Mouse (Mus musculus) ES-CJ7 (cell line): ENCODE data around the gene Steap3.

ENCODE experiments used
- DNase-seq: peaks from one replicate; pipeline ENCODE4 v3.0.0; 2011; ENCODE audit warnings: low read depth, low spot score

The Steap3 gene

DNA sequence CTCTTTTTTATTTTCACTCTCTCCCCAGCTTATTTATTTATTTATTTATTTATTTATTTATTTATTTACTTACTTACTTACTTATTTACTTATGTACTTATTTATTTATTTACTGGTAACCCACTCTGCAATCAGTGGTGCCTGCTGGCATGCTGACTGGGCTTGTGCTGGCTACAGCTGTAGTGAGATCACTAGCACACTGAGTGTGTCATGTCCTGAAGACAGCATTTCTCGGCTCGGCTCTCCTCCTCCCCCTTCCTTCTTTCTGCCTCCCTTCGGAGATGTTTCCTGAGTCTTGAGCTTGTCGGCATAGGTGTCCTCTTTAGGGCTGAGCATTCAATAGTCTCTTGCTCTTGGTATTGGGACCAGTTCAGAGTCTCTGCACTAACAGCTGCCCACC, 73.6 kb downstream of the Steap3 start:
- no peak for DNase-seq

DNA sequence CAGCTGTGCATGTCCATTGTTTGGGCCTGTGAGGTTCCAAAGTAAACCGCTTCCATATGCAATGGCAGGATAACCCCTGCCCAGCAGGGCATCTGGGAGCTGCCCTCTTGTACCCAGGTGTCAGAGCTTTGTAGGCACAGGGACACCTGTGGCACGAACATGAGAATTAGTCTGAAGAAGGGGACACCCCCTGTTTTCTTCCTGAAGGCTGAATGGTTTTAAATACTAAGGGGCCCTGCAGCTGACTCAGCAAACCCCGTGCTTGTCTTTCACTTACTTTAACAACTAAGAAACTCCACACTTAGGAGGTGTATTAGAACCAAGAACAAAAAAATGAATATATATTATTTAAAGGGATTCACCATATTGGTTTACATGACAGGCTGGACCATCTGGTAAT, 74.4 kb downstream of the Steap3 start:
- no peak for DNase-seq

GRCm38 (mm10) chr1:120197189-120197588, 75.3 kb downstream of the Steap3 start:
- peak; percentile 85 for DNase-seq

DNA sequence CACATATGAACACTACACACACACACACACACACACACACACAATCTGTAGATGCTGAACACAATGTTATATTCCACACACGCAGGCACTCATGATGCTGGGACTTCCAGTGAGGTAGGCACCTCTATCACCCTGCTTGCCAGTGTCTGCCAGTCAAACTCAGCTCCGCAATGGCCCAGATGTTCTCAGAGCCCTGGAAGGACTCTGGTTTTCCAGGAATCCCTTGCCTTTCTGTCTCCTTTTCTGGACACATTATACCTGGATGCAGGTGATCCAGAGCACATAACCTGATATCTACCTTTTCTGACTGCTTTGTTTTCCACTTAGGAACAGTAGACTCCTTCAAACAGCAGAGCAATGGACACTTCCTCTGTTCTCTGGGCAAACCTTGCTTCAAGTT, 75.8 kb downstream of the Steap3 start:
- DNase-seq: no peak

DNA sequence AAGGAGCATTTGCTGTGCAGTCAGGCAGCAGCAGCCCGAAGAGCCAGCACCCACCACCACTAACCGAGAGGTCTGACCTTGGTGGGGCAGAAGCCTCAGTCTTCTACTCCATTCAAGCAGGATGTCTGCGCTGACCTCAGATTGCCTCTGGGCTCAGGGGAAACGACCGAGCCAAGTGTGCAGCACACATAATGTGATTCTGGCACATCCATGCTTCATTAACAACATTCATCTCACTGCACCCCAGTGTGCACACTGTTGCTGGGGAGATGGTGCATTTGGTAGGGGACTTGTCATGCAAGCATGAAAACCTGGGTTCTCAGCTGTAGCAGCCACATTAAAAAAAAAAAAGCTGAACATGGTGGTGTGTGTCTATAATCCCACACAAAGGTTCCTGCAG, 76.6 kb downstream of the Steap3 start:
- no peak for DNase-seq

DNA sequence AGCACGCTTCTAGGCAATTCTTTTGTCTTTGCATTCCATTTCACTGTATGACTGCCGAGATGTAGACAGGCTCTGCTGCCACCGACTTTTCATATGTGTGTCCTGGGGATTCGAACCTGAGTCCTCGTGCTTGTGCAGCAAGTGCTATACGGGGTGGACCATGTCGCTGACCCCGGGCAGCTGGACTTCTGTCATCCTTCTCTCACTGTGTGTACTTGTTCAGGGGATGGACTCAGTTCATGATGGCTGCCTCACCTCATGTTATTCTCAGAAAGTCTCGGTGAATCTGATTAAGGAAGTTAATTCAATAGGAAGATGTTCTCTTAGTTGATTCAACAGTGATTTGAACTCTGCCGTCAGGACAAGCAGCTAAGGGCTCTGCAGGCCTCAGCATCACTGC, 78.9 kb downstream of the Steap3 start:
- DNase-seq: no peak

DNA sequence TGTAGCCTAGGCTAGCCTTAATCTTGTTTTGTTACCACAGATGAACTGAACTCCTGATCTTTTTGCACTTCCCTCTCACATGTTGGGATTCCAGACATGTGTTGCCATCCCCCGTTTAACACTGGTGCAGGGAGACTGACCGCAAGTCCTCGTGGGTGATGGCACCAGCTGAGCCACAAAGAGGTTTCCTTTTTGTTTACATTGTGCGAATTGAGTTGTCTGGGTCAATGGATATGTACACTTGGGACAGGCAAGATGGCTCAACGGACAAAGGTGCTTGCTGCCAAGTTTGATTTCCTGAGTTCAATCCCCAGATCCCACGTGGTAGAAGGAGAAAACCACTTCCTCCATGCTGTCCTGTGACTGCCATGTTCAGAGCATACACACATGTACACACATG, 80.2 kb downstream of the Steap3 start:
- no peak for DNase-seq

DNA sequence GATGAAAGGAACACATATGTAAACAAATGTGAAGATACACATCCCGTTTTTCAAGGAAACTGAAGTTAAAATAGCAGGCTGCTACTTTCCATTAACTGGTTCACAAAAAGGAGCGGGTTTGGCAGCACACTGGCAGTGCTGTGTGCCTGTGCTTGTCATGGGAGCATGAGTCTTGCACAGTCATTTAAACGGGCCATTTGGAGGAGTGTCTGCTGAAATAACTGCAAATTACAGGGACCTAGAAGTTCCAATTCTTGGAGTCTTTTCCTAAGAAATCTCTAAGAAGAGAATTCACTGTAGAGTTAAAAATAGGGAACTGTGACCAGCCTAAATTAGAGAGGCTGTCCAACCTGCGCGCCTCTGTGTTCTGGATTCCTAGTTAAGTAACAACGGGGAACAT, 81.6 kb downstream of the Steap3 start:
- no peak for DNase-seq

GRCm38 (mm10) chr1:120190300-120190699, 82.2 kb downstream of the Steap3 start:
- peak; percentile 45 for DNase-seq

DNA sequence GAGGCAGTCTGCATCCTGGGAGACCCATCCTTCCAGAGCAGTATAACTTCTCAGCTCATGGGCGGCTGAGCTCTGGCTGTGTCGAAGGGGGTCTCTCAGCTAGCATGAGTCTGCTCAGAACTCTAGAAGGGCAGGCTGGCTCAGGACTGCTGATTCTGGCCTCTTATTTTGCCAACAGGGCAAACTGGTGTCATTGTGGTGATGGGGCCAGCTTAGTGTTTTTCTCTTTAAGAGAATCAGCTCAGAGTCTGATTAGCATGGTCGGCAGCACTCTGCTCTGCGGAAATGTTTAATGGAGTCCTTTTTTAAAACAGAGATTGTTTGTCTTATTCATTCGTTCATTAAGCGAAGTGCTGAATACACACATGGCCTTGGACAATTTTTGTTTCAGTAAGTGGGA, 83.3 kb downstream of the Steap3 start:
- DNase-seq: no peak

DNA sequence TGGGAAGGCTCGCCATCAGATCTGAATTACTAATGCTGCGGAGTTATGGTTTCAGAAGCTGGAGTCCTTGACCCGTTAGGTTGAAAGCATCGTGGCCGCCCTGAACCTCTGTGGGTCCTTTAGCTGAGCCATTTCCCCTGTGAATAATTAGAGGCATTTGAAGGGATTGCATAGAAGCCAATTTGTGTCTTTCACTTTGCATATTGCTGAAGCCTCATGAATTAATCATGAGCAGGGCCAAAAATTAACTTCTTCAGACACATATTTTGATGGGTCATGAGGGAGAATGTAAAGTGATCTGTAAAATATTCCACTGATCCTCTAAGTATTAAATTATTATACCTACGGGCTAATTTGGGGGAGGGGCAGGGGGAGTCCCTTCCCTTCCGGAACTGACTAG, 85.4 kb downstream of the Steap3 start:
- DNase-seq: no peak

DNA sequence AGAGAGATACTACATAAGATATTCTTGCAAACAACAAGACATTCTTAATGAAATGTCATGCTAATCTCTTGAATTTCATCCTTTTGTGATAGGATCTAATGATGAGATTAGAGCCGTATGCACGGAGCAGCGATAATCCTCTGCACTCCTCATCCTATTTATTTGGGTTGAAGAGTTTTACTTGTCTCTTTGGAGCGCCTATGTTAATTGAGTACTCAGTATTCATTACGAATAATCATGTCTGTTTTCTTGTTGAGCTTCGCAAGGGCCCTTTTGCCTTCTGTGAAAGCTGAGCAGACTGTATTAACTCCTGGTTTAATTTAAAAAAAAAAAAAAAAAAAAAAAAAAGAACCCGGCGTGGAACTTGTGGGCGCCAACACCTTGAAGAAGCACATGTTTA, 85.8 kb downstream of the Steap3 start:
- no peak for DNase-seq

- DNase-seq: no peak
These were observed 86.3 kb downstream of the Steap3 start for GRCm38 (mm10) chr1:120186204-120186603.

DNA sequence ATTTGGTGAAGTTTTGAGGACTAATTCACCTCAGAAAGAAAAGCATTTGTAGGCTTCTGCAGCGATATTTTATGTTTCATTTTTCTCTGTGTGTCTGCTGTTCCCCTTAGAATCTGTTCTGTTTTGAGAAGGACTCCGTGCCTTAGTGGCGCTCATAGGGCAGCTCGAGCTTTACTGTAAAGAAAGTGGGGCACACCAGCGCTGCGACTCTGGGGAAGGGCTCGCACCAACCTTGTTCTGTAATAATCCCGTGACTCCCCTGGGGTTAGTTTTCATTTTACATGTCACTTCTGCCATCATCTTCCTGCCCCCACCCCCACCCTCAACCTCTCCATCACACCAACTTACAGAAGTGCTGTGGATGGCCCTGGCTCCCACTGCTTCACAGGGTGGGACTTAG, 95.4 kb downstream of the Steap3 start:
- no peak for DNase-seq

DNA sequence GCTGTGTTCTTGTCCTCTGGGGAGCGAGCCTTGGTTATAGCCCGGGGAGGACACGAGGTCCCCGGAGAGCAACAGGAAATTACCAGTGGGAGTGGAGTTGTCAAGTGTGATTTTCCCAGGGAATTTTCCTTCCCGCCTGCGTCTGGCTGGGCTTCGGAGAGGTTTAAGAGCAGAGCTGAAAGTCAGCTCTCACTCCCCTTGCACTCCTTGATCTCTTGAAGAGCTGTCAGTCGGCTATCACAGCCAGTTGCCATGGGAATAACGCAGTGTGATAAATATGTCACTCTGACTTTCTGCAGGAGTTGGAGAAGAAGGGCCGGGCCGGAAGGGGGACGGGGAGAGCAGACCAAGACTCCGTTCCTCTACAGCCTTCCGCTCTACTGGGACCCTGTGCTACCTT, 96.2 kb downstream of the Steap3 start:
- DNase-seq: no peak

DNA sequence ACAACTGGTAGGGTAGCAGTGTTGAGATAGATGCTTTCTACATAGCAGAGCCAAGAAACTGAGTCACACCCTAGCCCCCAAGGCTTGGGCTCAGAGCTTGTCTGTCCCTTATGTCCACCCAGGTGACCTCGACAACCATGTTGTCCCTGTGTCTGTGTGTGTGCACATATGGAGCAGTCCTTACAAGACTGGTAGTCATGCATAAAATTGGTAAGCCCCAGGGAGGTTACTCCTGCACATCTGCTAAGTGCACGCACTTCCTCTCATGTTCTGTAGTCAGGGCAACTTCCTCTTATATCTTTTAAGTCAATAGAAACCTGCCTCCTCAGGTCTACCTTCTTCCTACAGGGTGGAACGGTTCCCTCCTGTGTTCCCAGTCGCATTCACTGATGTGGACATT, 97.5 kb downstream of the Steap3 start:
- DNase-seq: no peak

DNA sequence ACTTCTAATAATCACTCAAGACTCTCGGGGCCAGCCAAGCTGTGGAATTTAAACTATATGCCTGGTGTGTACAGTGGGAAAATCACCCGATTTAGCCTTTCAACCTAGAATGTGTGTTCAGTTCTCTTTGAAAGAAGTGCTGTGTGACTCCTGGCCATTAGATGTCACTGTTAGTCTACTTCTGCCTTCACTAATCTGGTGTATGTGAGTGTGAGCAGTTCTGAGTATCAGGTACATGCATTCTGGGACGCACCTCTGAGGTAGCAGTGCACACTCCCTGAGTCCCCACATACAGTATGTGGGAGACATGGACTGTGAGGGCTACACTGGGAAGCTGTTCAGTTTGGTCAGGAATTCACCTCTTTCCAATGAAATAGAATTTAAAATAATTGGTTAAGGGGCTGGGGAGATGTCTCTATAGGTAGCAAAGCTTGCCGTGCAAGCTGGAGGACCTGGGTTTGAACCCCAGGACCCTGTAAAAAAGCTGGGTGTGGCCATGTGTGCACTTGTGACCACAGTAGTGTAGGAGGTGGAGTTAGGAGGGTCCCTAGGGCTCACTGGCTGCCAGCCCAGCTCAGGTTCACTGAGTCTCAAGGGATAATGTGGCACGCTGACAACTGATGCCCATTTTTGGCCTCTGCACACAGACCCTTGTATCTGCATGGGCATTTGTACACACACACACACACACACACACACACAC, 100.5 kb downstream of the Steap3 start:
- peak; percentile 68 for DNase-seq

DNA sequence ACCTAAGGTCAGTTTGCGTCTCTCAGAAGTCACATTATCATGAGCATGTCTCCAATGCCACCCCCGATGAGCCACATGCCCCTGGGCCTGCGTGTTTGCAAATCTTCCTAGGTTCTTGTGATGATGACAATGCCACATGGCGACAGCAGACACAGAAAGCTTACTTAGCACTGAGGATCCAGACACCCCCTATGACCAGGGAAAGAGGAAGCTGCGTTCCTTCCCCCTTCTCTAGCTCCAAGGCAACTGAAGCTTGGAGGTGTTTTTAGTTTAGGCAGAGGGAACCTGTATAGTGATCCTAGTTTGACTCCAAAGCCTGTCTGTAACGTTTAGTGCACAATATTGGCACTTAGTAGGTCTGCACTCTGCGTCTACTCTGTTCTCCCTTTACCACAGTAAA, 102.2 kb downstream of the Steap3 start:
- no peak for DNase-seq

DNA sequence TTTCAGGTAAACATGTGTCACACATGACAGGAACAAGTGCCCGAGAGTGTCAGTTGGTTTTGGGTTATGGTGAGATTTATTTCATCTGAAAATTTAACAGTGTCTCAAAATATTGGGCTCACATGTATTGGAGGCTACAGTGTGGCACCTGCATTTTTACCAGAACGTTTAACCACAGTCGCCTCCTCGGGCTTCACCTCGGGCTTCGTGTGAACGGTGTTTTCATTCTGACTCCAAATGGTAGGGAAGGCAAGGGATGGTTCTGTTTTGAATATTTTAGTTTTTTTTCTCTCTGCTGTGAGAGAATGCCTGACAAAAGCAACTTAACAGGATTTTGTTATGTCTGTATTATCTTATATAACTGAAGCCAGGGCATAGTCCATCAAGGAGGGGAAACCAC, 103.8 kb downstream of the Steap3 start:
- DNase-seq: no peak

DNA sequence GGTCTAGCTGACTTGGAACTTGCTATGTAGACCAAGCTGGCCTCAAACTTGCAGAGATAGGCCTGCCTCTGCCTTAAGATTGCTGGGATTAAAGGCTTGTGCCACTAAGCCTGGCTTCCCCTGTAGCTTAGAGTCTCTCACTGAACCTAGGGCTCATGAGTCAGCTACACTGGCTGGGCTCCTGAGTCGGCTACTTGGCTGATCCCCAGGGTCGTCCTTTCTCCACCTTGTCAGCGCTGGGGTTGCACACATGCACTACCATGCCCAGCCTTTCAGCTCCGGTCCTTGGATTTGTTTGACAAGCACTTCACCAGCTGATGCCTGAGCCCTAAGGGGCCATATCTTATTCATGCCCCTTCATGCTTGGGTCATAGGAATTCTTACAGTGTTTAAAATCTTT, 104.5 kb downstream of the Steap3 start:
- DNase-seq: no peak

DNA sequence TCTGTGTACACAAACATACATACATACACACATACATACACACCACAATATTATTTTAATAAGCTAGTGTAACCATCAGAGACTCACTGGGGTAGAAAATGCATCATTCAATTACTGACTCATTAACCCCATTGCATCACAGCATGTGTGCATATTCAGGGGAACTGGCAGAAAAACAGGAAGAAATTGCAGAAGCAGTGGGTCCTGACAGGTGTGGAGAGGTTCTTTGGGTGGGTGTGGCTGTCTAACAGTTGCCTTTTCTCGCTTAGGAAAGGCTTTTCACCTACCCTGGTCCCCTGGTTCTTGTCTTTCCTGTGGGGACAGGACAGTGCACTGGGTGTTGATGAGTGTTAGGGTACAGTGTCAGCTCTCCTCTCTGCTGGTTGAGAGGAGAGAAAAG, 109.9 kb downstream of the Steap3 start:
- no peak for DNase-seq

GRCm38 (mm10) chr1:120161502-120161901, 111.0 kb downstream of the Steap3 start:
- DNase-seq: no peak

DNA sequence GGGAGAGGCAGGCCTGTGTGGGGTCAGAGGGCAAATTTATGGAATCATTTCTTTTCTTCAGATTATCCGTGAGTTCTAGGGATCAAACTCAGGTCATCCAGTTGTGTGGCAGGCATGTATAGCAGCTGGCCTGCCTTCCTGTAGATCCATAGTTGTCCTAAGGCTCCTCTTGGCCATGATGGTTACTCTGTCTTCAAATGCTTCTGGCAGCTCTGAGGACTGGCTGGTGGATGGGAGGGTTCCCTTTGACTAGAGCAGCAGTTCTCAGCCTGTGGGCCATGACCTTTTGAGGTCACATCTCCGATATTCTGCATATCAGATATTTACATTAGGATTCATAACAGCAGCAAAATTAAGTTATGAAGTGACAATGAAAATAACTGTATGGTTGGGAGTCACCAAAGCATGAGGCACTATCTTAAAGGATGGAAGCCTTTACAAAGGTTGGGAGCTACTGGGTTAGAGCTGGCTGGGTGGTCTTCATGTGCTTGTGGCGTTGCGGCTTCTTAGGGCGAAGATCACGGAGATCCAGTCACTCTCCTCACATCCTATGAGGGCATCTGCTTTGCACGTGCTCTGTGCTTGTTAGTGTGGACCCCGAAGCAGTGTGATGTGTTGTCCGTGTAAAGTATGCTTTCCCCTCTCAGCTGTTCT, 113.9 kb downstream of the Steap3 start:
- no peak for DNase-seq

- peak; percentile 72 for DNase-seq
These were observed 117.2 kb downstream of the Steap3 start for GRCm38 (mm10) chr1:120155325-120155724.
